In the genomic region with DNA sequence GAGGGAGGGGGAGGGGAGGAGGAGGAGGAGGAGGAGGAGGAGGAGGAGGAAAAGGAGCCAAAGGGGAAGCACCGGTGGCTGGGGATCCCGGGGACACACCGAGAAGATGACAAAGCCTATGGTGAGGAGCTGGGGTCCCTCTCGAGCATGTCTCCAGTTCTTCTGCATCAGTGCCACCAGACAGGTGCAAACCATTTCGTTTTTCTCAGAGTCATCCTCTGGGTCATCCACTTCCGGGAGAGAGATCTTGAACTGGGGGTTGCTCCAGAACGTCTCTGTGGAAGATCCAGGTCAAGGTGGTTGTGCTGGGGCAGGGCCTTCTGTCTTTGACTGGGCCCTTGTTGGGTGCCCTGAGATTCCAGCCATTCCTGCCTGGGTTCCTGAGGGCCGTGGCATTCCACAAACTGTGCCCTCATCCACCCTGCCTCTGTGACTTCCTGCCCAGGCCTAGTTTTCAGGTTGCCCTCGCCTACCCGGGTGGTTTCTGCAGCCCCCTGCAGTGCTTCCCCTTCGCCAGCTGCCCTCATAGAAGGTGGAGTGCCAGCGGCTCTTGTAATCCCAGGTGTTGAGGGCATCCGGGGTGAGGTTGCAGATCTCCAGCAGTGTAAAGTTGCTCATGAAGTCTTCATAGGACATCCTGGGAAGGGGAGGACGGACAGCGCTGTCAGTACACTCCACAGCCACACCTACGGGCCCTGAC, we compare ENCODE assay signal across 29 mouse cellular contexts. TPM values are rescaled to one million over a fixed set of nuclear protein-coding genes. Genes with fewer than 3 reads are reported as not detected.
DNase-seq lines count a peak whose midpoint lies in the region; ATAC-seq lines count a peak whose summit lies in the region.
"Had no signal": no experiment of that assay in that cellular context is flagged by ENCODE, and none has a peak within 500 bp of the region (broad histone marks: within the 10 kb centered on the region; RNA-seq: fewer than 3 reads in every experiment).

No protein-coding gene starts in this region.

- WGBS in midbrain, embryonic 11.5 days, result 81% methylated on average over 16 of the region's 16 CpGs
- WGBS in midbrain, embryonic 16.5 days, result 82% methylated on average over 16 of the region's 16 CpGs

- no peaks in the 10 kb centered on the region for H3K4me1 ChIP-seq in midbrain, embryonic 11.5 days (ENCODE audit: control insufficient read depth, insufficient read depth, low read length)
- no peaks in the 10 kb centered on the region for H3K4me1 ChIP-seq in midbrain, embryonic 16.5 days (ENCODE audit: control insufficient read depth, insufficient read depth, low read length)
- H3K4me1 ChIP-seq: embryonic facial prominence, embryonic 13.5 days; forebrain, embryonic 12.5 days; forebrain, embryonic 15.5 days had no signal

- H3K4me2 ChIP-seq in midbrain, embryonic 11.5 days, result no peak overlapping the region
- H3K4me2 ChIP-seq in midbrain, embryonic 16.5 days (ENCODE audit: low read length), result no peak overlapping the region
- H3K4me2 ChIP-seq: embryonic facial prominence, embryonic 13.5 days; forebrain, embryonic 12.5 days; forebrain, embryonic 15.5 days; heart, embryonic 12.5 days; heart, embryonic 15.5 days; hindbrain, embryonic 13.5 days had no signal

- ATAC-seq in midbrain, embryonic 11.5 days (ENCODE audit: low FRiP score), result no peak
- no peak for ATAC-seq in midbrain, embryonic 16.5 days
- ATAC-seq: activated CD4-positive, CD25-positive, alpha-beta regulatory T cell, adult 4 months; forebrain, embryonic 15.5 days had no signal

- peak; percentile 64 for DNase-seq in midbrain, embryonic 11.5 days (ENCODE audit: low spot score, missing footprints)
- DNase-seq in thymus, postnatal 10 days (ENCODE audit: low spot score in 2 of 2), result peak; percentile 74 to 82
- DNase-seq in thymus, postnatal 36 days, result peak; percentile 75 to 88
- DNase-seq in left cerebral cortex, postnatal 14 days (ENCODE audit: low spot score in 2 of 2), result no peak
- no peak for DNase-seq in ovary, postnatal 10 days (ENCODE audit: low spot score)
- no peak for DNase-seq in urinary bladder, postnatal 10 days (ENCODE audit: low spot score)
- DNase-seq: adrenal gland, postnatal 10 days; adrenal gland, postnatal 36 days; cerebellum, adult 18-20 months; cerebellum, adult 9-10 months; cerebellum, postnatal 14 days; gastrocnemius, postnatal 25 days; heart, adult 18-20 months; heart, postnatal 10 days; heart, postnatal 36 days had no signal

- H3K27me3 ChIP-seq in midbrain, embryonic 11.5 days (ENCODE audit: control insufficient read depth, insufficient read depth, low read length), result no peaks in the 10 kb centered on the region
- H3K27me3 ChIP-seq in midbrain, embryonic 16.5 days (ENCODE audit: control insufficient read depth, insufficient read depth, low read depth, low read length), result no peaks in the 10 kb centered on the region
- H3K27me3 ChIP-seq: embryonic facial prominence, embryonic 13.5 days; forebrain, embryonic 12.5 days; forebrain, embryonic 15.5 days; heart, embryonic 12.5 days; heart, embryonic 15.5 days; hindbrain, embryonic 13.5 days had no signal

- intact Hi-C loops in left cerebral cortex, postnatal 14 days (cut with DNase I), result no loop called here

- H3K9ac ChIP-seq in midbrain, embryonic 11.5 days (ENCODE audit: low read length), result no peak overlapping the region
- no peak overlapping the region for H3K9ac ChIP-seq in midbrain, embryonic 16.5 days (ENCODE audit: low read depth, low read length)
- H3K9ac ChIP-seq: embryonic facial prominence, embryonic 13.5 days; forebrain, embryonic 12.5 days; forebrain, embryonic 15.5 days; heart, embryonic 12.5 days; heart, embryonic 15.5 days; hindbrain, embryonic 13.5 days had no signal

- H3K36me3 ChIP-seq in midbrain, embryonic 11.5 days (ENCODE audit: control insufficient read depth, insufficient read depth, low read length), result no peaks in the 10 kb centered on the region
- H3K36me3 ChIP-seq in midbrain, embryonic 16.5 days (ENCODE audit: control insufficient read depth, insufficient read depth, low read length), result no peaks in the 10 kb centered on the region
- H3K36me3 ChIP-seq: embryonic facial prominence, embryonic 10.5 days; embryonic facial prominence, embryonic 13.5 days; forebrain, embryonic 12.5 days; forebrain, embryonic 15.5 days; heart, embryonic 12.5 days; heart, embryonic 15.5 days; hindbrain, embryonic 10.5 days; hindbrain, embryonic 13.5 days had no signal

- no peak overlapping the region for H3K4me3 ChIP-seq in midbrain, embryonic 11.5 days (ENCODE audit: low read depth, low read length)
- H3K4me3 ChIP-seq in midbrain, embryonic 16.5 days (ENCODE audit: low read depth, low read length), result no peak overlapping the region
- H3K4me3 ChIP-seq: embryonic facial prominence, embryonic 10.5 days; embryonic facial prominence, embryonic 13.5 days; erythroblast, embryonic 14.5 days; forebrain, embryonic 12.5 days; forebrain, embryonic 15.5 days; heart, embryonic 12.5 days; heart, embryonic 15.5 days; hindbrain, embryonic 10.5 days; hindbrain, embryonic 13.5 days had no signal

- no peak overlapping the region for H3K27ac ChIP-seq in midbrain, embryonic 11.5 days (ENCODE audit: low read depth, low read length)
- H3K27ac ChIP-seq in midbrain, embryonic 16.5 days (ENCODE audit: low read length), result no peak overlapping the region
- H3K27ac ChIP-seq: embryonic facial prominence, embryonic 10.5 days; embryonic facial prominence, embryonic 13.5 days; forebrain, embryonic 12.5 days; forebrain, embryonic 15.5 days; heart, embryonic 15.5 days; hindbrain, embryonic 10.5 days; hindbrain, embryonic 13.5 days had no signal

- H3K9me3 ChIP-seq in midbrain, embryonic 11.5 days (ENCODE audit: control insufficient read depth, low read length), result no peaks in the 10 kb centered on the region
- no peaks in the 10 kb centered on the region for H3K9me3 ChIP-seq in midbrain, embryonic 16.5 days (replicated peaks; ENCODE audit: control insufficient read depth, low read length, poor library complexity, severe bottlenecking)
- H3K9me3 ChIP-seq: embryonic facial prominence, embryonic 10.5 days; embryonic facial prominence, embryonic 13.5 days; forebrain, embryonic 12.5 days; forebrain, embryonic 15.5 days; heart, embryonic 12.5 days; heart, embryonic 15.5 days; hindbrain, embryonic 10.5 days; hindbrain, embryonic 13.5 days had no signal

RNA-seq across cellular contexts. Expression of gene Capn11, which starts 20.4 kb away (rescaled TPM):
- 0.52 and 0.84 TPM in 2 replicates for polyA plus RNA-seq in midbrain, embryonic 11.5 days (2014; fragmentation: Nextera tagmentation; extraction: Ambion mirVana)
- 0.46 and 0.89 TPM in 2 replicates for polyA plus RNA-seq in midbrain, embryonic 16.5 days (2015; fragmentation: Nextera tagmentation; extraction: Ambion mirVana)
- 1 to 10 TPM in 1 of 2 experiments, under 1 TPM in 1; 0.13 to 1.6 TPM for total RNA-seq in left cerebral cortex, postnatal 14 days (2021)
- total RNA-seq: adrenal gland, postnatal 36 days; ES-E14; heart, postnatal 10 days; heart, postnatal 36 days had no signal
- polyA plus RNA-seq: erythroblast, embryonic 14.5 days had no signal

RNA-seq across cellular contexts. Expression of gene Mymx, which starts 36.8 kb away (rescaled TPM):
- polyA plus RNA-seq in midbrain, embryonic 11.5 days (2014; fragmentation: Nextera tagmentation; extraction: Ambion mirVana), result 0.21 TPM in 1 of 2 replicates, not detected in the other
- not detected in 2 replicates for polyA plus RNA-seq in midbrain, embryonic 16.5 days (2015; fragmentation: Nextera tagmentation; extraction: Ambion mirVana)
- total RNA-seq in left cerebral cortex, postnatal 14 days (2021), result not detected
- total RNA-seq: adrenal gland, postnatal 36 days; gastrocnemius, adult 8-10 months; heart, adult 18-20 months; heart, postnatal 10 days; heart, postnatal 36 days had no signal
- polyA plus RNA-seq: activated CD4-positive, CD25-positive, alpha-beta regulatory T cell, adult 4 months; forebrain, embryonic 15.5 days; gonadal fat pad, adult 2 months; hindbrain, embryonic 10.5 days had no signal

RNA-seq across cellular contexts. Expression of gene Slc29a1, which starts 39.3 kb away (rescaled TPM):
- 45.1 and 46.8 TPM in 2 replicates for polyA plus RNA-seq in midbrain, embryonic 11.5 days (2014; fragmentation: Nextera tagmentation; extraction: Ambion mirVana)
- 37.8 and 40.7 TPM in 2 replicates for polyA plus RNA-seq in midbrain, embryonic 16.5 days (2015; fragmentation: Nextera tagmentation; extraction: Ambion mirVana)
- total RNA-seq in left cerebral cortex, postnatal 14 days (2021), result 10 to 100 TPM; 21.0 to 24.4 TPM

RNA-seq across cellular contexts. Expression of gene Mrpl14, which starts 47.4 kb away (rescaled TPM):
- 111 and 114 TPM in 2 replicates for polyA plus RNA-seq in midbrain, embryonic 11.5 days (2014; fragmentation: Nextera tagmentation; extraction: Ambion mirVana)
- polyA plus RNA-seq in midbrain, embryonic 16.5 days (2015; fragmentation: Nextera tagmentation; extraction: Ambion mirVana), result 115 and 118 TPM in 2 replicates
- total RNA-seq in left cerebral cortex, postnatal 14 days (2021), result 10 to 100 TPM; 42.9 to 46.3 TPM

RNA-seq across cellular contexts. Expression of gene Tmem63b, which starts 48.0 kb away (rescaled TPM):
- polyA plus RNA-seq in midbrain, embryonic 11.5 days (2014; fragmentation: Nextera tagmentation; extraction: Ambion mirVana), result 43.3 and 49.3 TPM in 2 replicates
- 150 and 155 TPM in 2 replicates for polyA plus RNA-seq in midbrain, embryonic 16.5 days (2015; fragmentation: Nextera tagmentation; extraction: Ambion mirVana)
- 100 to 1,000 TPM; 220 to 225 TPM for total RNA-seq in left cerebral cortex, postnatal 14 days (2021)

Comparison
In these comparisons a context has a peak if more than half of its experiments do, and no peak if none do; other contexts are left out.
1. DNase-seq: peak in midbrain, embryonic 11.5 days (single experiment), thymus, postnatal 10 days (2 of 2) and thymus, postnatal 36 days (2 of 2); none in left cerebral cortex, postnatal 14 days (0 of 2), ovary, postnatal 10 days (single experiment) and urinary bladder, postnatal 10 days (single experiment).